Mouse (Mus musculus) limb, embryonic 10.5 days (tissue): Measurements from ENCODE around the gene Sptan1. TPM values are rescaled to one million over a fixed set of nuclear protein-coding genes. Genes with fewer than 3 reads are reported as not detected.

ENCODE experiments used
- DNase-seq: peaks from one replicate; pipeline ENCODE4 v3.0.0-alpha.2; 2017; ENCODE audit warnings: low spot score
- H3K27ac ChIP-seq: fragments of 300-500 bp; sonication (generic); 2 replicates; pipeline ENCODE4 v1.5.1; 2016; ENCODE audit warnings: mild to moderate bottlenecking
- H3K27me3 ChIP-seq: fragments of 300-500 bp; sonication (generic); 2 replicates; pipeline ENCODE4 v1.6.1; 2016; ENCODE audit warnings: low read depth, mild to moderate bottlenecking; ENCODE audit not compliant: poor library complexity, severe bottlenecking
- H3K36me3 ChIP-seq: fragments of 300-500 bp; sonication (generic); 2 replicates; pipeline ENCODE4 v1.6.1; 2016; ENCODE audit warnings: mild to moderate bottlenecking, moderate library complexity
- H3K4me1 ChIP-seq: fragments of 300-500 bp; sonication (generic); 2 replicates; pipeline ENCODE4 v1.6.1; 2016
- H3K4me3 ChIP-seq: fragments of 300-500 bp; sonication (generic); 2 replicates; pipeline ENCODE4 v1.5.1; 2016; ENCODE audit warnings: mild to moderate bottlenecking, moderate library complexity
- H3K9me3 ChIP-seq: fragments of 300-500 bp; sonication (generic); replicated peaks from 2 replicates; pipeline ENCODE4 v1.6.1; 2016; ENCODE audit warnings: mild to moderate bottlenecking
- WGBS: fragments of 180-500 bp; shearing (Covaris S2); methylation state at CpG from one replicate; pipeline ENCODE4 v1.1.7; 2016; 5-methylcytosine and 5-hydroxymethylcytosine counted together
- polyA plus RNA-seq: library from polyadenylated mRNA; unstranded; fragments of >200 nt; fragmentation: Nextera tagmentation; extraction: Ambion mirVana; gene quantifications from 2 replicates; pipeline ENCODE4 v1.2.1, GENCODE M21; 2016

The Sptan1 gene
- polyA plus RNA-seq, 1 experiment from 2014 or later, result 80.4 TPM

DNA sequence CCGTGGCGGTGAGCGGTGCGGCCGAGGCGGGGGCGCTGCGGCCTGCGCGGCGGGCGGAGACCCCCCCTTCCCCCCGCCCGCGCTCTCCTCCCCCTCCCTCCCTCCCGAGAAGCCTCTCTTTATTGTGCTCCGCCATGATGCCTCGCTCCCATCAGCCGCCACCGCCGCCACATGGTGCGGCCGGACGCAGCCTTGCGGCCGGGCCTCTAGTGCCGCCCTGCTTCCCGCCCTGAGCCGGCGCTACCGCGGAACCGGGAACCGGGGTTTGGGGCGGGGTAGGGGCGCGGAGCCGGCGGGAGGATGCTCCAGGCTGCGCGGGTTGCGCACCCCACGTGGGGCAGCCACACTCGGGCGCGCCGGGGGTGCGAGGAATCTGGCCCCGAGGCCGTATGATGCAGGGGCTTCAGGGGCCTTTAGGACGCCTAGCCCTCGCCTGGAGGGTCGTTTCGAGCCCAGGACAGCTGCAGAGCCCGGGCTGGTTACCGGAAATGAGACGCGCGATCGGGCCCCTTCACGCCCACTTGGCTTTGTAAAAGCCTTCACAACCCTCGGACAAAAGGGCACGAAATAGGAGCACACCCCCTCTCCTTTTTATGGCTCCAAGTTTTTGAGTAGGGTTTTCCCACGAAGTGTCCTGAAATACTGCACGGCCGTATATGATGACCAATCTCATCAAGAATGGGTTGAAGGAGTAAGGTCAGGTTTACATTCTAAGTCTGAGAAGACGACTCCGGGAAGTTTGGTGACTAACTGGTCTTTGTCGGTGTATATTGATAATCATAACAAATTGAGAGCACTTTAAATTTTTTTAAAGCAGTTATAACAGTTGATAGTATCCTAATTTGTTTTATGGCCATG lies 101.9 kb downstream of the Sptan1 start:
- H3K4me3 ChIP-seq, result peak overlapping the region; percentile 100
- WGBS, result under 1% methylated on average over 51 of the region's 69 CpGs
- no peaks in the 10 kb centered on the region for H3K27me3 ChIP-seq
- H3K27ac ChIP-seq, result peak overlapping the region; percentile 100
- no peaks in the 10 kb centered on the region for H3K9me3 ChIP-seq
- peak; percentile 70 for DNase-seq
- peaks cover 39% of the 10 kb centered on the region for H3K4me1 ChIP-seq
- H3K36me3 ChIP-seq, result peaks cover 43% of the 10 kb centered on the region

DNA sequence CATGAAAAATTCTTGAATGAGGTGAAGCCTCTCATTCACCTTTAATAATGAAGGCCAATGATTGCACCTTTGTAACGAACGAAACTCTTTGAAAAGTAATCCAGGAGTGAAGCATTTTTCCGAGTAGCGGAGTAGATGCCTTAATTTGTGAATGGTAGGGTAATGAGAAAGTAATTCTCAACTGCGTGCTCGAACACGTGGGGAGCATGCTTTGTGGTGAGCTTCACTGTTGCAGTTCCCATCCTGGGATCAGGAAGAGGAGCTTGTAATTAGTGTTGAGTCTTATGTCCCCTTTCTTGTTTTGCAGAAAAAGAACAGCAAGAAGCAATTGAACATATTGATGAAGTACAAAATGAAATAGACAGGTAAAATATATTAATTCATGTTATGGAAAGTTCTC lies 102.6 kb downstream of the Sptan1 start:
- no peaks in the 10 kb centered on the region for H3K9me3 ChIP-seq
- H3K27ac ChIP-seq, result peak overlapping the region; percentile 100
- H3K36me3 ChIP-seq, result peaks cover 50% of the 10 kb centered on the region
- no peaks in the 10 kb centered on the region for H3K27me3 ChIP-seq
- no peak for DNase-seq
- H3K4me3 ChIP-seq, result peak overlapping the region; percentile 100
- H3K4me1 ChIP-seq, result peaks cover 37% of the 10 kb centered on the region
- 36% methylated on average over 7 of the region's 7 CpGs for WGBS

DNA sequence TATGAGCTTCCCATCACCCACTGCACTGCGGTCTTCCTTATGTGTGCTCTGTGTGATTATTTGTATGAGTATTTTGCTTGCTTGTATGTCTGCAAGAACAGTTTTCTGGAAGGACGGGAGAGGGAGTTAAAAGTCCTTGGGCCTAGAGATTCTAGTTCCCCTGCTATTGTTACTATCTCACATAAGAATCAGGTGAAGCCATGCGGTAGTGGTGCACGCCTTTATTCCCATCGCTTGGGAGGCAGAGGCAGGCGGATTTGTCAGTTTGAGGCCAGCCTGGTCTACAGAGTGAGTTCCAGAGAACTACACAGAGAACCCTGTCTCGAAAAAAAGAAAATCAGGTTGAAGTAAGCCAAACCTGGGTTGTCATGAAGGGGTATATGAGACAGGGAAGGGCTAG lies 107.5 kb downstream of the Sptan1 start:
- no peaks in the 10 kb centered on the region for H3K27me3 ChIP-seq
- no peak overlapping the region for H3K27ac ChIP-seq
- no peak for DNase-seq
- H3K9me3 ChIP-seq, result no peaks in the 10 kb centered on the region
- no peak overlapping the region for H3K4me3 ChIP-seq
- H3K4me1 ChIP-seq, result peaks cover 14% of the 10 kb centered on the region
- WGBS, result 81% methylated on average over 7 of the region's 7 CpGs
- H3K36me3 ChIP-seq, result peaks cover 61% of the 10 kb centered on the region

DNA sequence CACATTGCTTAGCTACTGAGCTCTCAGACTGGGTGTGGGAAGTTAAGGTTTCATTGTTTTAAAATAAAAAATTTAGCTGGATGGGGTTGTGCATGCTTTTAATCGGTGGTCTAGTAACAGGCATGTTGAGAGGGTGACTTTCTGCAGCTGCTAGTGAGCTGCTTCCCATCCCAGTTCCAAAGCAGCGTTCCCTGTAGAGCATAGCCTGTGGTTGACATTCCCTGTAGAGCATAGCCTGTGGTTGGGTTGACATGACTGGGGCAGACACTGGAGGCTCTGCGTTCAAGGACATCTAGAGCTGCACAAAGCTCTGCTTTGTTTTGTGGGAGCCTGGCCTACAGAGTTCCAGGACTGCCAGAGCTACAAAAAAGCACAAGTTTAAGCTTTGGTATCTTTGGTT lies 107.9 kb downstream of the Sptan1 start:
- Histone ChIP-seq H3K4me1 (peaks cover 15% of the 10 kb centered on the region), H3K9me3 (no peaks in the 10 kb centered on the region), H3K36me3 (peaks cover 57% of the 10 kb centered on the region), H3K4me3 (no peak overlapping the region), H3K27me3 (no peaks in the 10 kb centered on the region), H3K27ac (no peak overlapping the region)
- no peak for DNase-seq
- 76% methylated on average over 3 of the region's 3 CpGs for WGBS

DNA sequence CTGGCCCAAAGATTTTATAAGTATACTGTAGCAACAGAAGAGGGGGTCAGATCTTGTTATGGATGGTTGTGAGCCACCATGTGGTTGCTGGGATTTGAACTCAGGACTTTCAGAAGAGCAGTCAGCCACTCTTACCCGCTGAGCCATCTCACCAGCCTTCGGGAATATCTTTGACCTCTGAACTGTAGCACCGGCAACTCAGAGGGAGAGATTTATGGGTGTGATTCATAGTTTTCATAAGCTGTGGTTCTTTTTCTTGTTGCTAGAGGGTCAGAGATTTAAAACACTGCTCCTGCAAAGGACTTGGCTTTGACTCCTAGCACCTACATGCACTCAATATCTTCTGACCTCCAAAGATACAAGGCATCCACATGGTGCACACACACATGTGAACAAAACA lies 110.3 kb downstream of the Sptan1 start:
- Histone ChIP-seq H3K27me3 (no peaks in the 10 kb centered on the region), H3K27ac (no peak overlapping the region), H3K4me3 (no peak overlapping the region), H3K9me3 (no peaks in the 10 kb centered on the region), H3K36me3 (peaks cover 40% of the 10 kb centered on the region), H3K4me1 (peaks cover 24% of the 10 kb centered on the region)
- DNase-seq, result no peak
- 77% methylated on average over 3 of the region's 3 CpGs for WGBS

DNA sequence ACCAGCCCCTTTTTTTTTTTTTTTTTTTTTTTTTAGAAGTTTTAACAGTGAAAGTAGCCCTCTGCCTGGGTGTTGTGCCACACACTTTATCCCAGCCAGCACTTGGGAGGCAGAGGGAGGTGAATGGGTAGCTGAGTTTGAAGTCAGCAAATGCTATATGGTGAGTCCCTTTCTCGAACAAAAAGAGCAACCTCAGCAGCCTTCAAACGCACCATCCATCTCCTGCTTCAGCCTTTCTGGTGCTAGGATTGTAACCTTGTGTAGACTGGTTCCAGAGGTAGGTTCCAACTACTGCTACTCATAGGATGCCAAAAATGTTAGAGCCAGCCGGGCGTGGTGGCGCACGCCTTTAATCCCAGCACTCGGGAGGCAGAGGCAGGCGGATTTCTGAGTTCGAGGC lies 111.1 kb downstream of the Sptan1 start:
- Histone ChIP-seq H3K4me3 (no peak overlapping the region), H3K27me3 (no peaks in the 10 kb centered on the region), H3K4me1 (peaks cover 24% of the 10 kb centered on the region), H3K9me3 (no peaks in the 10 kb centered on the region), H3K27ac (no peak overlapping the region), H3K36me3 (peaks cover 46% of the 10 kb centered on the region)
- no peak for DNase-seq
- 92% methylated on average over 9 of the region's 9 CpGs for WGBS

DNA sequence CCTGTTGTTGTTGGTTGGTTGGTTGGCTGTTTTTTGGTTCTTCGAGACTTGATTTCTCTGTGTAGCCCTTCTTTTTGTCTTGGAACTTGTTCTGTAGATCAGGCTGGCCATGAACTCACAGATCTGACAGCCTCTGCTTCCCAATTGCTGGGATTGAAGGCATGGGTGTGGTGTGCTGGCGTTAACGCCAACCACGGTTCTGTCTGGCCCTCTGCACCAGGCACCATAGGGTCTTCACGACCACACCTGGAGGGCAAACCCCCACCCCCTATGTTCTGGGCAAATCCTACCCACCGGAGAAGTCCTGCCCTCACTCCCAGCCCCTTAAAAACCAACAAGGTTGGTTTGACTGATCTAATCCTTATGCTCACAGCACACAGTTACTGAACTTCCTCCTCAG lies 111.6 kb downstream of the Sptan1 start:
- Histone ChIP-seq H3K9me3 (no peaks in the 10 kb centered on the region), H3K27me3 (no peaks in the 10 kb centered on the region), H3K4me1 (peaks cover 24% of the 10 kb centered on the region), H3K4me3 (peak overlapping the region; percentile 67), H3K27ac (peak overlapping the region; percentile 89), H3K36me3 (peaks cover 45% of the 10 kb centered on the region)
- 68% methylated on average over 6 of the region's 6 CpGs for WGBS
- DNase-seq, result no peak

DNA sequence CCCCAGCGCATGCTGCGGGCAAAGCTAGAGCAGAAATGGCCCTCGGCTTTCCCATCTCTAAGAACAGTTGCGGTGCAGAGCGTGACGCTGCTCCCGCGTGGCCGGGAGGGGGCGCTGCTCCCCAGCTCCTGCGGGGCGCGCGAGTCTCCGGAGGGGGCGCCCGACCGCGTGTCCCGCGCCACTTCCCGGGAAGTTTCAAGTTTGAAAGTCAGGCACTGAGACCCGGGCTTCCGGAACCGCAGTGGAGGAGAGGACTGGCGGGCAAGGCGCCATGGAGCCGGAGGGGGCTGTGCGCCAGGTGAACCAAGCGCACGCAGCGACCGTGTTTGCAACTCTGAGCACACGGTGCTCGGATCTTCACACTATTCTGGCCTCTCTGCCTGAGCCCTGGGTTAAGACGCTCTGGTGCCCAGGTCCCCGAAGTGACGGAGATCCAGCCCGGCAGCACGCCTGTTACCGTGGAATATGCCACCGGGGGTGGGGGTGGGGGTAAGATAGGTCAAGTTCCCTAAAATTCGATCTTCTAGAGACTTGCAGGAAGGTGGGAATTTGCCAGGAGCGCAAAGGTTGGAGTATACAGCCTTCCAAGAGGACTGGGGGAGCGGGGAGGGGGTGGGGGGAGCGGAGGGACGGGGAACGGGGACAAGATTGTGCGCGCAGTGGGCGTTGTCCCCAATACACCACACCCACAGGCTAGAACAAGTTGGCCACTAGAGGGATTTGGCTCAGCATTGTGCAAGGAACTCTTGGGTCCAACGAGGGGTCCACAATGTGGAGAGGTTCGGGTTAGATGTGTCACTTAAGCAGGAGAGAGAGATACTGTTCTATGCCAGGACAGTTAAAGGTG lies 112.4 kb downstream of the Sptan1 start, which contains the start of gene Pkn3:
TSS of gene Pkn3 (plus strand) at position 183 of the 847 bp plus-strand sequence.
- Histone ChIP-seq H3K9me3 (no peaks in the 10 kb centered on the region), H3K27me3 (no peaks in the 10 kb centered on the region), H3K4me3 (peak within 1 kb of the TSS; percentile 67), H3K4me1 (peaks cover 24% of the 10 kb centered on the region), H3K36me3 (peaks cover 42% of the 10 kb centered on the region), H3K27ac (peak within 1 kb of the TSS; percentile 89)
- 1% methylated on average over 53 of the region's 53 CpGs for WGBS
- DNase-seq, result peak; percentile 95

DNA sequence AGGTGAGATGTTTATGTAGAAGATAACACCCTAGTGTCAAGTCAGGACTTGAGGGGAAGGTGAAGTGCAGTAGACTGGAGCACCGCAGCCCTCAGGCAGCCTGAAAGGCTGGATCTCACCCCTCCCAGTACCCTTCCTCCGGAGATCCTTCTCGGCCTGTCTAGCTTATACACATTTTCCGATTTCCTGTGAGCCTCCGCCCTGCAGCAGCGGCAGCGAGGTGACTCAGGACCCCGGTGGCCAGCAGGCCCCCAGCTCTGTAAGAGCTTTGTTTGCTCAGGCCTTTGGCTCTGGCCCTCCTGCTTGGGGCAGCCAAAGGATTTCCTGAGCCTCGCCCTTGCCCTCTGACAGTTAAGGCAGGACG lies 113.0 kb downstream of the Sptan1 start:
- DNase-seq, result no peak
- H3K27ac ChIP-seq, result peak overlapping the region; percentile 89
- no peaks in the 10 kb centered on the region for H3K9me3 ChIP-seq
- H3K36me3 ChIP-seq, result peaks cover 37% of the 10 kb centered on the region
- peaks cover 24% of the 10 kb centered on the region for H3K4me1 ChIP-seq
- WGBS, result 29% methylated on average over 10 of the region's 10 CpGs
- H3K4me3 ChIP-seq, result peak overlapping the region; percentile 67
- H3K27me3 ChIP-seq, result no peaks in the 10 kb centered on the region

DNA sequence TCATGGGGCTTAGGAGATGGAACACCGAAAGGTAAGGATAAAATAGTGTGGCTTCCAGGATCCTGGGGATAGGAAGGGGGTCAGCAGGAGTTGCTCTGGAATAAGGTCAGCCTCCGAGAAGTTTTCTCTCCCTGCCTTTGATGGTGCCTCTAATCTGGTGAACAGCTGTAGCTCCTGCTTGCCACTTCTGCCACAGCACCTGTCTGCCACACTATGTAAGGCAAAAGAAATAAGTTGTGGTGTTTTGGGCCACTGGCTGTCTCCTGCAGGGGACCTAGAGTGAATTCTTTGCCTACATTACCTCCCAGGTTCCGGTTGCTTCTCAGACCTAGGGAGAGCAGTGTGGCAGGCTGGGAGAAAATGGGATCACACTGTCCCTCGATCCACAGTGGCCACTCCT lies 113.4 kb downstream of the Sptan1 start:
- DNase-seq, result no peak
- no peaks in the 10 kb centered on the region for H3K9me3 ChIP-seq
- peaks cover 24% of the 10 kb centered on the region for H3K4me1 ChIP-seq
- H3K4me3 ChIP-seq, result peak overlapping the region; percentile 67
- WGBS, result 73% methylated on average over 4 of the region's 4 CpGs
- peaks cover 33% of the 10 kb centered on the region for H3K36me3 ChIP-seq
- H3K27ac ChIP-seq, result peak overlapping the region; percentile 89
- no peaks in the 10 kb centered on the region for H3K27me3 ChIP-seq

DNA sequence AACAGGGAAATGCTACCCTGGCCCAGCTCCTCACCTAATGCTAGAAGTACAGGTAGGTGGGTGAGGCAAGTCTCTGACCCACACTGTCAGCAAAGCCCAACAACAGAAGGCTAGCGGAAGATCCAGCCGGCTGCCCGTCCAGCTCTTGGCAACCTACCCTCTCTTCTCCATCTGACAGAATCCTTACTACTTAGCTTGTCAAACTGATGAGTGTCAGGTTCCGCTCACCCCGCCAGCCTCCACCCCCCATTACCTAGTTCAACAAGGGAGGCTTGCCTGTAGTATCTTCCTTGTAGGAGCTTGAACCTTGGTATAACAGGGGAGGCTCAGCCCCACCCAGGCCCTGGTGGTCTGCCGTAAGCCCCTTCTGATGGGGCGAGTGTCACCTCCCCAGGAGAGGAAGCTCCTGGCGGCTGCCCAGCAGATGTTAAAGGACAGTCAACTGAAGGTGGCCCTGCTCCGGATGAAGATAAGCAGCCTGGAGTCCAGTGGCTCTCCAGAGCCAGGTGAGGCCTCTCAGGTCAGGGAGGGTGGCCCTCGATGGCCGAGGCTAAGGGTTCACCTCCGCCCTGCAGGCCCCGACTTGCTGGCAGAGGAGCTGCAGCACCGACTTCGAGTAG lies 114.9 kb downstream of the Sptan1 start:
- 88% methylated on average over 15 of the region's 15 CpGs for WGBS
- Histone ChIP-seq H3K27ac (no peak overlapping the region; the same call in 1 of the 2 replicates), H3K36me3 (peaks cover 23% of the 10 kb centered on the region; the same call in 1 of the 2 replicates), H3K4me3 (no peak overlapping the region), H3K4me1 (peaks cover 37% of the 10 kb centered on the region), H3K9me3 (no peaks in the 10 kb centered on the region), H3K27me3 (no peaks in the 10 kb centered on the region)
- DNase-seq, result no peak
